Mouse (Mus musculus) MEL (cell line): ENCODE results near the gene Ppp1r9b. TPM values are rescaled to one million over a fixed set of nuclear protein-coding genes. Genes with fewer than 3 reads are reported as not detected.
A peak's percentile ranks its signal among the peaks of the same experiment; 100 is the strongest.
"Not testable (repeated sequence)": the region's sequence is repeated elsewhere in the genome, so short reads cannot be mapped to it uniquely, and the experiment has no call there.

Experiments used
- DNase-seq: peaks from one replicate; pipeline ENCODE4 v3.0.0; 2011; ENCODE audit warnings: low read depth, low spot score
- H3K27ac ChIP-seq: 2 replicates; pipeline ENCODE4 v1.5.1; 2012; ENCODE audit warnings: low read depth, mild to moderate bottlenecking, control low read depth, low read length, moderate library complexity; ENCODE audit not compliant: control insufficient read depth
- H3K27me3 ChIP-seq, 2 experiments: fragments of 150-350 bp in 1 of 2; sonication (generic) in 1 of 2; 2 replicates each; pipeline ENCODE4 v1.6.1; 2012; ENCODE audit warnings: low read length in 2 of 2, mild to moderate bottlenecking in 2 of 2, improper control_type of control experiment in 1 of 2, moderate library complexity in 1 of 2; ENCODE audit not compliant: insufficient read depth in 2 of 2, control insufficient read depth in 1 of 2
- H3K36me3 ChIP-seq, 2 experiments: 2 replicates each; pipeline ENCODE4 v1.6.1; 2012 to 2014; ENCODE audit warnings: low read length in 2 of 2, improper control_type of control experiment in 1 of 2, inconsistent platforms in 1 of 2, mild to moderate bottlenecking in 1 of 2; ENCODE audit not compliant: insufficient read depth in 2 of 2, control insufficient read depth in 1 of 2
- H3K4me1 ChIP-seq, 2 experiments: fragments of 150-350 bp in 1 of 2; sonication (generic) in 1 of 2; 2 replicates each; pipeline ENCODE4 v1.6.1; 2012; ENCODE audit warnings: low read length in 2 of 2, improper control_type of control experiment in 1 of 2, mild to moderate bottlenecking in 1 of 2; ENCODE audit not compliant: insufficient read depth in 2 of 2, control insufficient read depth in 1 of 2
- H3K4me3 ChIP-seq, 2 experiments: fragments of 150-350 bp in 1 of 2; sonication (generic) in 1 of 2; 2 replicates each; pipeline ENCODE4 v1.5.1; 2012; ENCODE audit warnings: low read depth in 2 of 2, low read length in 2 of 2, mild to moderate bottlenecking in 2 of 2, moderate library complexity in 2 of 2, control low read depth in 1 of 2, improper control_type of control experiment in 1 of 2; ENCODE audit not compliant: control insufficient read depth in 1 of 2, insufficient read depth in 1 of 2
- H3K79me2 ChIP-seq: 2 replicates; pipeline ENCODE4 v1.6.1; 2012; ENCODE audit warnings: mild to moderate bottlenecking, low read length, moderate library complexity; ENCODE audit not compliant: control insufficient read depth, poor library complexity, insufficient read depth
- H3K9ac ChIP-seq: 2 replicates; pipeline ENCODE4 v1.6.1; 2012; ENCODE audit warnings: low read depth, mild to moderate bottlenecking, control low read depth, low read length, moderate library complexity; ENCODE audit not compliant: control insufficient read depth, poor library complexity, severe bottlenecking
- H3K9me3 ChIP-seq: fragments of 150-350 bp; sonication (generic); replicated peaks from 2 replicates; pipeline ENCODE4 v1.6.1; 2012; ENCODE audit warnings: mild to moderate bottlenecking, low read length, improper control_type of control experiment, moderate library complexity; ENCODE audit not compliant: insufficient read depth
- BHLHE40 ChIP-seq: IDR thresholded peaks from 2 replicates; pipeline ENCODE4 v1.6.1; 2012; ENCODE audit warnings: low read depth, mild to moderate bottlenecking, inconsistent platforms, low read length, improper control_type of control experiment, borderline replicate concordance
- CHD1 ChIP-seq: IDR thresholded peaks from 2 replicates; pipeline ENCODE4 v1.6.1; 2012; ENCODE audit warnings: low read depth, mild to moderate bottlenecking, inconsistent platforms, low read length, improper control_type of control experiment
- CHD2 ChIP-seq: IDR thresholded peaks from 2 replicates; pipeline ENCODE4 v1.6.1; 2011; ENCODE audit warnings: low read length, improper control_type of control experiment
- CTCF ChIP-seq, 3 experiments: IDR thresholded peaks in 2 of 3; conservative IDR thresholded peaks in 1 of 3; 2 replicates each; pipeline ENCODE4 v1.5.1; 2011 to 2012; ENCODE audit warnings: low read length in 3 of 3, low read depth in 2 of 3, mild to moderate bottlenecking in 2 of 3, improper control_type of control experiment in 1 of 3, inconsistent platforms in 1 of 3, mixed read lengths in 1 of 3, moderate library complexity in 1 of 3; ENCODE audit not compliant: control insufficient read depth in 1 of 3, insufficient read depth in 1 of 3, poor library complexity in 1 of 3, severe bottlenecking in 1 of 3
- ELF1 ChIP-seq: IDR thresholded peaks from 2 replicates; pipeline ENCODE4 v1.6.1; 2014; ENCODE audit warnings: low read depth, mild to moderate bottlenecking, inconsistent platforms, low read length, improper control_type of control experiment, moderate library complexity
- EP300 ChIP-seq, 2 experiments: IDR thresholded peaks; 2 replicates each; pipeline ENCODE4 v1.6.1; 2011; ENCODE audit warnings: improper control_type of control experiment in 2 of 2, low read length in 2 of 2, low read depth in 1 of 2, mild to moderate bottlenecking in 1 of 2
- ETS1 ChIP-seq: IDR thresholded peaks from 2 replicates; pipeline ENCODE4 v1.6.1; 2012; ENCODE audit warnings: low read depth, mild to moderate bottlenecking, inconsistent platforms, low read length, improper control_type of control experiment, moderate library complexity
- JUND ChIP-seq: IDR thresholded peaks from 2 replicates; pipeline ENCODE4 v1.6.1; 2011; ENCODE audit warnings: low read depth, mild to moderate bottlenecking, improper control_type of control experiment, low read length
- MAFK ChIP-seq: IDR thresholded peaks from 2 replicates; pipeline ENCODE4 v1.6.1; 2011; ENCODE audit warnings: low read depth, mild to moderate bottlenecking, low read length, improper control_type of control experiment, borderline replicate concordance
- MEF2A ChIP-seq: IDR thresholded peaks from 2 replicates; pipeline ENCODE4 v1.6.1; 2014; ENCODE audit warnings: low read depth, mild to moderate bottlenecking, inconsistent platforms, low read length, improper control_type of control experiment; ENCODE audit not compliant: poor library complexity, insufficient replicate concordance, severe bottlenecking; ENCODE audit errors: extremely low read depth
- NELFE ChIP-seq: IDR thresholded peaks from 2 replicates; pipeline ENCODE4 v1.6.1; 2011; ENCODE audit warnings: low read depth, low read length, improper control_type of control experiment
- NRF1 ChIP-seq: IDR thresholded peaks from 2 replicates; pipeline ENCODE4 v1.6.1; 2014; ENCODE audit warnings: low read depth, mild to moderate bottlenecking, inconsistent platforms, low read length, improper control_type of control experiment, moderate library complexity; ENCODE audit not compliant: poor library complexity, insufficient read depth, severe bottlenecking
- POLR2AphosphoS2 ChIP-seq: IDR thresholded peaks from 2 replicates; pipeline ENCODE4 v1.6.1; 2011; ENCODE audit warnings: low read length, improper control_type of control experiment
- RAD21 ChIP-seq: IDR thresholded peaks from 2 replicates; pipeline ENCODE4 v1.6.1; 2011; ENCODE audit warnings: mild to moderate bottlenecking, low read depth, low read length, improper control_type of control experiment
- SIN3A ChIP-seq: IDR thresholded peaks from 2 replicates; pipeline ENCODE4 v1.6.1; 2012; ENCODE audit warnings: low read length, improper control_type of control experiment, inconsistent platforms
- SMC3 ChIP-seq: IDR thresholded peaks from 2 replicates; pipeline ENCODE4 v1.6.1; 2011; ENCODE audit warnings: low read depth, low read length, improper control_type of control experiment
- TBP ChIP-seq: IDR thresholded peaks from 2 replicates; pipeline ENCODE4 v1.8.0; 2011; ENCODE audit warnings: low read depth, low read length, improper control_type of control experiment
- TCF12 ChIP-seq: IDR thresholded peaks from 2 replicates; pipeline ENCODE4 v1.6.1; 2014; ENCODE audit warnings: low read depth, mild to moderate bottlenecking, inconsistent platforms, low read length, improper control_type of control experiment, moderate library complexity
- USF2 ChIP-seq, 2 experiments: IDR thresholded peaks; 2 replicates each; pipeline ENCODE4 v1.6.1; 2011 to 2012; ENCODE audit warnings: improper control_type of control experiment in 2 of 2, low read length in 2 of 2, borderline replicate concordance in 1 of 2, inconsistent platforms in 1 of 2, low read depth in 1 of 2, mild to moderate bottlenecking in 1 of 2; ENCODE audit not compliant: insufficient read depth in 1 of 2
- ZC3H11A ChIP-seq: IDR thresholded peaks from 2 replicates; pipeline ENCODE4 v1.6.1; 2012; ENCODE audit warnings: low read depth, mild to moderate bottlenecking, inconsistent platforms, low read length, improper control_type of control experiment
- ZMIZ1 ChIP-seq: IDR thresholded peaks from 2 replicates; pipeline ENCODE4 v1.6.1; 2012; ENCODE audit warnings: low read depth, mild to moderate bottlenecking, inconsistent platforms, low read length, improper control_type of control experiment, moderate library complexity
- polyA plus RNA-seq, 2 experiments: library from polyadenylated mRNA; stranded (reverse) in 1 of 2; unstranded in 1 of 2; fragments of >175 nt in 1 of 2; fragments of >200 nt in 1 of 2; gene quantifications; 2 replicates each; pipeline versions ENCODE4 v1.2.1 to v1.2.4; 2012; ENCODE audit warnings: low replicate concordance in 2 of 2, low read depth in 1 of 2; ENCODE audit not compliant: insufficient read length in 2 of 2, insufficient read depth in 1 of 2, missing spikeins in 1 of 2
- total RNA-seq: library from RNA; depleted of rRNA; stranded (reverse); fragments of 300-350 nt; gene quantifications from 2 replicates; pipeline ENCODE4 v1.2.3, GENCODE M21; 2012

Gene Ppp1r9b
- total and polyA plus RNA-seq, 3 experiments, result 47.0 to 169 (median 150) TPM

GRCm38 (mm10) chr11:94969709-94970108, 21.1 kb upstream of the Ppp1r9b start:
- DNase-seq, H3K27ac ChIP-seq, H3K4me1 ChIP-seq, H3K9me3 ChIP-seq, H3K79me2 ChIP-seq, H3K36me3 ChIP-seq, H3K4me3 ChIP-seq, H3K9ac ChIP-seq: not testable (repeated sequence)
- peak; percentile 61 for TF ChIP-seq TBP
- H3K27me3 ChIP-seq, result peaks cover 21 to 22% of the 10 kb centered on the region in 2 experiments

GRCm38 (mm10) chr11:94970210-94970943, 20.5 kb upstream of the Ppp1r9b start:
- Histone ChIP-seq H3K36me3 (no peaks in the 10 kb centered on the region), H3K9me3 (no peaks in the 10 kb centered on the region), H3K27ac (no peak overlapping the region), H3K4me3 (no peak overlapping the region), H3K79me2 (no peaks in the 10 kb centered on the region), H3K4me1 (peaks cover 0 to 3% of the 10 kb centered on the region in 2 experiments; a peak in 1 of 4 replicates), H3K27me3 (peaks cover 19 to 20% of the 10 kb centered on the region in 2 experiments), H3K9ac (no peak overlapping the region)
- no peak for TF ChIP-seq TBP
- 0 out of 2 replicates have a peak, but pooled peaks have one; percentile 23 for TF ChIP-seq ELF1
- peak; percentile 58 to 85 (median 67) for TF ChIP-seq CTCF (IDR thresholded peaks at IDR 0.05 in 2 of 3, conservative IDR thresholded peaks at IDR 0.05 in 1 of 3; ENCODE audit: control insufficient read depth in 1 of 3, insufficient read depth in 1 of 3, low read depth in 2 of 3, low read length in 3 of 3, poor library complexity in 1 of 3, severe bottlenecking in 1 of 3)
- peak; percentile 71 for TF ChIP-seq RAD21
- TF ChIP-seq CHD2, result no peak
- no peak for TF ChIP-seq CHD1
- 0 out of 2 replicates have a peak, but pooled peaks have one; percentile 19 for TF ChIP-seq NRF1
- TF ChIP-seq ZC3H11A, result peak; percentile 49
- no peak for TF ChIP-seq SIN3A
- no peak for TF ChIP-seq ZMIZ1
- no peak for TF ChIP-seq POLR2AphosphoS2
- peak; percentile 79 for TF ChIP-seq SMC3
- peak; percentile 74 for DNase-seq

GRCm38 (mm10) chr11:94971895-94972615, 18.8 kb upstream of the Ppp1r9b start:
- H3K36me3 ChIP-seq, result no peaks in the 10 kb centered on the region
- no peak for TF ChIP-seq NELFE
- no peak for TF ChIP-seq TCF12
- no peak for TF ChIP-seq SMC3
- TF ChIP-seq ELF1, result no peak
- TF ChIP-seq ETS1, result no peak
- TF ChIP-seq EP300 (IDR thresholded peaks at IDR 0.05; ENCODE audit: low read depth in 1 of 2, low read length in 2 of 2), result no peak
- no peak for TF ChIP-seq ZC3H11A
- TF ChIP-seq MAFK, result no peak
- no peak for TF ChIP-seq CTCF (IDR thresholded peaks at IDR 0.05 in 2 of 3, conservative IDR thresholded peaks at IDR 0.05 in 1 of 3; ENCODE audit: control insufficient read depth in 1 of 3, insufficient read depth in 1 of 3, low read depth in 2 of 3, low read length in 3 of 3, poor library complexity in 1 of 3, severe bottlenecking in 1 of 3)
- no peak for TF ChIP-seq JUND
- TF ChIP-seq CHD1, result no peak
- no peak for TF ChIP-seq BHLHE40
- no peak for TF ChIP-seq USF2 (IDR thresholded peaks at IDR 0.05; ENCODE audit: borderline replicate concordance in 1 of 2, insufficient read depth in 1 of 2, low read depth in 1 of 2, low read length in 2 of 2)
- no peak for TF ChIP-seq POLR2AphosphoS2
- no peak for TF ChIP-seq MEF2A

More at GRCm38 (mm10) chr11:94971895-94972615, 18.8 kb upstream of the Ppp1r9b start:
- Histone ChIP-seq H3K9me3 (no peaks in the 10 kb centered on the region), H3K27ac (no peak overlapping the region), H3K9ac (no peak overlapping the region), H3K79me2 (no peaks in the 10 kb centered on the region), H3K27me3 (peaks cover 14% of the 10 kb centered on the region in 2 experiments), H3K4me3 (no peak overlapping the region), H3K4me1 (peaks cover 0 to 3% of the 10 kb centered on the region in 2 experiments; a peak in 1 of 4 replicates)
- DNase-seq, result no peak
